Mouse (Mus musculus): Measurements from ENCODE around the gene Entpd7. TPM values are rescaled to one million over a fixed set of nuclear protein-coding genes. Genes with fewer than 3 reads are reported as not detected.

The Entpd7 gene
- polyA plus RNA-seq, 1 experiment from 2014 or later = 12.3 TPM

DNA sequence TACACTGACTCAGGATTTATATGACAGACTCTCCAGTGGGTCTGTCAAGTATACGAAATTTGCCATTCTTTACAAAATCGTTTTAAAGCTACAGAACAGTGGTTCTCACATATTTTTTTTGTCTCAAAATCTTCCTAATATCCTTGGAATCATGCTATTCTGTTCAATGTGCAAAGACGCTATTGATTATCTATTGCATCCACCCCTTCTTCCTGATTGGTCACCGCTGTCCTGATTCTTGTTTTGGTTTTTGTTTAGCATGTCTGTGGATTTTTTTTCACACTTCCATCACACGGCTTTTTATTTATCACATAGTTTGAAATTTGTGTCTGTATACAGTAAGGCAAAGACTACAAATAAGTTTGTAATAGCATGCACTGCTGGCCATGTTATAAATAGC lies 77.0 kb downstream of the Entpd7 start:
- H3K27ac ChIP-seq (replicated peaks; ENCODE audit: low read depth, low read length) = no peak overlapping the region
- 87% methylated on average over 5 of the region's 5 CpGs for WGBS
- DNase-seq (ENCODE audit: low spot score) (no peak), ATAC-seq (ENCODE audit: low read depth) (no peak)
- peaks cover 3% of the 10 kb centered on the region; the same call in 1 of the 2 replicates for H3K36me3 ChIP-seq (ENCODE audit: control insufficient read depth, insufficient read depth, low read length)
- H3K27me3 ChIP-seq (replicated peaks; ENCODE audit: control insufficient read depth, insufficient read depth, low read length) = no peaks in the 10 kb centered on the region
- H3K4me2 ChIP-seq (ENCODE audit: low read depth, low read length) = no peak overlapping the region
- no peaks in the 10 kb centered on the region for H3K4me1 ChIP-seq (ENCODE audit: control insufficient read depth, insufficient read depth, low read length)
- no peak overlapping the region for H3K4me3 ChIP-seq (ENCODE audit: low read depth, low read length)
- no peaks in the 10 kb centered on the region for H3K9me3 ChIP-seq (ENCODE audit: control insufficient read depth, low read length)
- H3K9ac ChIP-seq (ENCODE audit: low read depth, low read length) = no peak overlapping the region

DNA sequence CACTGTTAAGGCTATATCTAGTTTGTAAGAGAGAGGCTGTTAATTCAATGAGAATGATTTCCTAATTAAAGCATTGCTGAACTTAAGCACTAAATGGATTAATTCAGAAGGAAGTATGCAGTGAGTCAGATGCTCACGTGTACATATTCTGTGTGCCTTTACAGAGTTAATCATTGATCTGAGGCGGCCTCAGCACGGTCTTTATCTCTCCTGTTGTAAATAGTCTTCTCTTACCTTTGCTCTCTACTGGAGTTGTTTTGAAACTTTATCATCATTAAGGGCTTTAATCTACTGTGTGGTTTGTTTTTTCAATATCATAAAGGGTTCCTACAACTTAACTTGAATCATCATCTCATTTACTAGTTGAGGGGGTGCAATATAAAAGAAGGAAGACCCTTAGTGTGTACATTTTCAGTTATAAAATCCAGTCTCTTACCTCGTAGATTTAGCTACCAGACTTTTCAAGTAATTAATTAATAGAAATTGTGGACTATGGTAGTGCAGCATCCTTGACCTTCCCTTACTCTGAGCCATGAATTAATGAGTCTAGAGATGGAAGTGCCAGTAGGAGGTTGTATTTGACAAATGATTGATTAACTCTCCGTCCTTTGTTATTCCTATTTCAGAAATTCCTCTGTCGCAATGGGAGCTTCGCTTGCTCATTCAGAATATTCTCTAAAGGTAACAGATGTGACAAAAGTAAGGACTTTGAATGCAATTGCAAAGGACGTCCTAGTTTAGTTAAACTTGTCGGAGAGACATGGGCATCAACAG lies 78.3 kb downstream of the Entpd7 start:
- H3K27me3 ChIP-seq (replicated peaks; ENCODE audit: control insufficient read depth, insufficient read depth, low read length) = no peaks in the 10 kb centered on the region
- H3K4me3 ChIP-seq (ENCODE audit: low read depth, low read length) = no peak overlapping the region
- no peak for ATAC-seq (ENCODE audit: low read depth)
- H3K9me3 ChIP-seq (ENCODE audit: control insufficient read depth, low read length) = no peaks in the 10 kb centered on the region
- H3K36me3 ChIP-seq (ENCODE audit: control insufficient read depth, insufficient read depth, low read length) = peaks cover 3% of the 10 kb centered on the region; the same call in 1 of the 2 replicates
- no peaks in the 10 kb centered on the region for H3K4me1 ChIP-seq (ENCODE audit: control insufficient read depth, insufficient read depth, low read length)
- no peak for DNase-seq (ENCODE audit: low spot score)
- H3K9ac ChIP-seq (ENCODE audit: low read depth, low read length) = no peak overlapping the region
- no peak overlapping the region for H3K27ac ChIP-seq (replicated peaks; ENCODE audit: low read depth, low read length)
- no peak overlapping the region for H3K4me2 ChIP-seq (ENCODE audit: low read depth, low read length)
- WGBS = 77% methylated on average over 9 of the region's 9 CpGs

DNA sequence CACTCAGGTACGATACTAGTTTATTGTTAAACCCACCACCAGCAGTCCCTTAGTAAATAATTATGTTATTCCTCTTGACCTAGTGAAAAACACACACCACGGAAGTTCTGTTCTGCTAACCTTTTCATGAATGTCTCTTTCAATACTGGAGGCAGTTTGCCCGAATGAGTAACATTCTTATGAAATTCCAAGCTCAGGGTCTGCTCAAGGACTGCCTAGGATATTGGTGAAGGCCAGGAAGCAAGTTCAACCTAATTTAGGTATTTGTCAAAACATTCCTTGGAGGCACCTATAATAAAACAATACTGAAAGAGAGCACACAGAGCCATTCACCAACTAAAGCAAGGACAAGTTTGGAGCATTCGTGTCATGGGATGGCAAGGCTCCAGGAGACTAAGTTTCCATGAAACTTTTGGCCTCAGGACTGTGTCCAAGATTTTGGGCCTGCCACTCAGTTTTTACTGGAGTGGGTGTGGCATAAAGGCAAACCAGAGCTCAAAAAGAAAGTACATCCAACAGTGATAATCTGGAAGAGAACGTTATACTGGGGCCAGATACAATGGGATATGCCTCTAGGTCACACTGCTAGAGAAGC lies 80.0 kb downstream of the Entpd7 start:
- Histone ChIP-seq H3K9ac (ENCODE audit: low read depth, low read length) (no peak overlapping the region), H3K9me3 (ENCODE audit: control insufficient read depth, low read length) (no peaks in the 10 kb centered on the region), H3K36me3 (ENCODE audit: control insufficient read depth, insufficient read depth, low read length) (peaks cover 3% of the 10 kb centered on the region; the same call in 1 of the 2 replicates), H3K4me3 (ENCODE audit: low read depth, low read length) (no peak overlapping the region), H3K27ac (replicated peaks; ENCODE audit: low read depth, low read length) (no peak overlapping the region), H3K27me3 (replicated peaks; ENCODE audit: control insufficient read depth, insufficient read depth, low read length) (no peaks in the 10 kb centered on the region), H3K4me1 (ENCODE audit: control insufficient read depth, insufficient read depth, low read length) (no peaks in the 10 kb centered on the region), H3K4me2 (ENCODE audit: low read depth, low read length) (no peak overlapping the region)
- DNase-seq (ENCODE audit: low spot score) (no peak), ATAC-seq (ENCODE audit: low read depth) (no peak)
- WGBS = 80% methylated on average over 5 of the region's 5 CpGs

DNA sequence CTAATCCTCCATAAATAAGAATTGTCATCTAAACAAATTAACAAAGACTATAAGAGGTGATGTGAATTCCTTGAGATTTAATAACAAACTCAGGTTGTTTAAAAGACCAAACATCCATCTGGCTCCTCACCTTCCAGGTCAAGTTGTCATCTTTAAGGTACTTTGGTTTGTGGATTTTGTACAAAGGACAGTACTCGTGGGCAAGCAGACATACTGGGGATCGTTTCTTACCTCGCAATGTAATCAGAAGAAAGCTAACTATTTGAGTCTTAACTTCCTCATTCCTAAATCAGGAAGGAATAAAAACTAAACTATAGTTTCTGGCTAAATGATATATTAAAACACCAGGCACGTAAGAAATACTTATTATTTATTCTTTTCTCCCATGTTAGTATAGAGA lies 81.1 kb downstream of the Entpd7 start:
- no peak overlapping the region for H3K27ac ChIP-seq (replicated peaks; ENCODE audit: low read depth, low read length)
- H3K4me1 ChIP-seq (ENCODE audit: control insufficient read depth, insufficient read depth, low read length) = no peaks in the 10 kb centered on the region
- H3K9me3 ChIP-seq (ENCODE audit: control insufficient read depth, low read length) = no peaks in the 10 kb centered on the region
- H3K9ac ChIP-seq (ENCODE audit: low read depth, low read length) = no peak overlapping the region
- peaks cover 3% of the 10 kb centered on the region; the same call in 1 of the 2 replicates for H3K36me3 ChIP-seq (ENCODE audit: control insufficient read depth, insufficient read depth, low read length)
- H3K27me3 ChIP-seq (replicated peaks; ENCODE audit: control insufficient read depth, insufficient read depth, low read length) = no peaks in the 10 kb centered on the region
- H3K4me2 ChIP-seq (ENCODE audit: low read depth, low read length) = no peak overlapping the region
- H3K4me3 ChIP-seq (ENCODE audit: low read depth, low read length) = no peak overlapping the region
- no peak for ATAC-seq (ENCODE audit: low read depth)
- DNase-seq (ENCODE audit: low spot score) = no peak
- WGBS = 79% methylated on average over 4 of the region's 4 CpGs

DNA sequence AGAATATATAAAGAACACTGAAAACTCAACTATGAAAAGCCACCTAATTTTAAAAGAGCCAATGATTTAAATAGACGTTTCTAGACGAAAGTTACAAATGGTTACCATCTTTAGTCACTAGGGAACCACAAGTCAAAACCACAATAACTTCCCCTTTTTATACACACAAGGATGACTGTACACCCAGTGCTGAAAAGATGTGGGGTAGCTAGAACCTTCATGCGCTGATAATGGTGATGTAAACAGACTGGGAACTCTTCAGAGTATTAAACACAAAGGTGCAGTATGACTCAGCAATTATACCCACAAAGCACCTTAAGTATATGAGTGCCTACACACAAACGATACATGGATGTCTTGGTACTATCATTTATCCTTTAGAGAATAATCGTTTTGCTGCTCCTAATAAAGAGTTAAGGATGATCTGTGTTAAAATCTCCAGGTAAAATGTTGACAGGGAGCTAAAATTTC lies 82.1 kb downstream of the Entpd7 start:
- 84% methylated on average over 5 of the region's 5 CpGs for WGBS
- Histone ChIP-seq H3K9me3 (ENCODE audit: control insufficient read depth, low read length) (no peaks in the 10 kb centered on the region), H3K27ac (replicated peaks; ENCODE audit: low read depth, low read length) (no peak overlapping the region), H3K27me3 (replicated peaks; ENCODE audit: control insufficient read depth, insufficient read depth, low read length) (no peaks in the 10 kb centered on the region), H3K4me1 (ENCODE audit: control insufficient read depth, insufficient read depth, low read length) (no peaks in the 10 kb centered on the region), H3K9ac (ENCODE audit: low read depth, low read length) (no peak overlapping the region), H3K4me2 (ENCODE audit: low read depth, low read length) (no peak overlapping the region), H3K36me3 (ENCODE audit: control insufficient read depth, insufficient read depth, low read length) (peaks cover 3% of the 10 kb centered on the region; the same call in 1 of the 2 replicates), H3K4me3 (ENCODE audit: low read depth, low read length) (no peak overlapping the region)
- ATAC-seq (ENCODE audit: low read depth) (no peak), DNase-seq (ENCODE audit: low spot score) (peak; percentile 3)

DNA sequence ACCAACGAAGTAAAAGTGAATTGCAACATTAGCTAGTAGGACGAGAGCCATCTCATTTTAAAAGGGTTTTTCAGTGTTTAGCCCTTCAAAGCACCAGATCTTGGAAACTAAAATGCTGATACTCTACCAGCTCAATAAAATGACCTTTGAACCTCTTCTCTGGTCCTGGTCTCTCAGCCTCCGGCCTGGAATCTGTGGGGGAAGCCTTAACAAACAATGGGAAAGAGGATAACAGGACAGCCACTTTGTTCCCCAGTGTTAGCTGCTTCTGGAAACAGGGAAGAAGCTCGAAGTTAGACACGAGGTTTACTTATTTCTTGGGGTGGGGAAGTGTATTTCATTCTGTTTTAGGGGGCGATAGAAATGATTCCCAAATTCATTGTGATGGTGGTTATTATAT lies 82.8 kb downstream of the Entpd7 start:
- H3K4me2 ChIP-seq (ENCODE audit: low read depth, low read length) = no peak overlapping the region
- no peak overlapping the region for H3K4me3 ChIP-seq (ENCODE audit: low read depth, low read length)
- 71% methylated on average over 6 of the region's 6 CpGs for WGBS
- no peak overlapping the region for H3K9ac ChIP-seq (ENCODE audit: low read depth, low read length)
- ATAC-seq (ENCODE audit: low read depth) (no peak), DNase-seq (ENCODE audit: low spot score) (no peak)
- no peaks in the 10 kb centered on the region for H3K27me3 ChIP-seq (replicated peaks; ENCODE audit: control insufficient read depth, insufficient read depth, low read length)
- H3K36me3 ChIP-seq (ENCODE audit: control insufficient read depth, insufficient read depth, low read length) = peaks cover 3% of the 10 kb centered on the region; the same call in 1 of the 2 replicates
- H3K9me3 ChIP-seq (ENCODE audit: control insufficient read depth, low read length) = no peaks in the 10 kb centered on the region
- no peaks in the 10 kb centered on the region for H3K4me1 ChIP-seq (ENCODE audit: control insufficient read depth, insufficient read depth, low read length)
- no peak overlapping the region for H3K27ac ChIP-seq (replicated peaks; ENCODE audit: low read depth, low read length)

DNA sequence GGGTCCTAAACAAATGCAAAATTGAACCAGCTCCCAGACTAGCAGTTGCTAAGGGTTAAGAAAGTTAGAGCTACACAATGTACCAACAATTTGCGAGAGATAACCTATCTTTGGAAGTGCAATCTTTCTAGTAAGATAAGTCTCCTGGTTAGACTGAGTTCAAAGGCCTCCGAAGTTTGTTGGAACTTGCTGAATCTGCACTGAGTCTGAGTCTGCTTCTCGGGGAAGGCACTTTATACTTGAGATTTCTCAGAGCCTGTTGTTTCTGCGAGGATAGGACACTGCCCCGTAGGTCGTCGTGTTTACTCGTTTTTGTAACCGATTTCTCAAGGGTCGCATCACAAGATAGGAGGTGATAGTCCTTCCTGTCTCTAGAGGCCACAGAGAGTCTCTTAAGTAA lies 86.0 kb downstream of the Entpd7 start:
- Histone ChIP-seq H3K4me2 (ENCODE audit: low read depth, low read length) (no peak overlapping the region), H3K36me3 (ENCODE audit: control insufficient read depth, insufficient read depth, low read length) (no peaks in the 10 kb centered on the region), H3K27me3 (replicated peaks; ENCODE audit: control insufficient read depth, insufficient read depth, low read length) (no peaks in the 10 kb centered on the region), H3K9me3 (ENCODE audit: control insufficient read depth, low read length) (no peaks in the 10 kb centered on the region), H3K27ac (replicated peaks; ENCODE audit: low read depth, low read length) (no peak overlapping the region), H3K4me3 (ENCODE audit: low read depth, low read length) (no peak overlapping the region), H3K9ac (ENCODE audit: low read depth, low read length) (no peak overlapping the region), H3K4me1 (ENCODE audit: control insufficient read depth, insufficient read depth, low read length) (no peaks in the 10 kb centered on the region)
- ATAC-seq (ENCODE audit: low read depth) (no peak), DNase-seq (ENCODE audit: low spot score) (no peak)
- WGBS = 72% methylated on average over 10 of the region's 10 CpGs

DNA sequence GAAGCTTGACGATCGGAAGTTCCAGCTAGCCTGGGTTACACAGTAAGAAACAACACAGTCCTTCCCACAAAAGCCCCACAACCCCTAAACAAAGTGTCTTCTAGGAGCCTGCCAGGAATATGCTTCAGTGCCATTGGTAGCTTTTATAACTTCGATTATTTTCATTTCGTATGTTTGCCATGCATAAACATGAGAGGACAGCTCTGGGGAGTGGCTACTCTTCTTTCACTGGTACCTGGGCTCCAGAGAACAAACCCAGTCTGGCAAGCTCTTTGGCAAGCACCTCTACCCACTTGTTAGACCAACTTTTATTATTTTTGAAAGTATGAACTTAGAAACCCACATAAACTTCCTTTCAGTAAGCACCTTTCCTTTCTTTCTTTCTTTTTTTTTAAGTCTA lies 87.1 kb downstream of the Entpd7 start:
- no peak for ATAC-seq (ENCODE audit: low read depth)

More for the DNA sequence above, 87.1 kb downstream of the Entpd7 start:
- no peak for DNase-seq (ENCODE audit: low spot score)
- Histone ChIP-seq H3K27me3 (replicated peaks; ENCODE audit: control insufficient read depth, insufficient read depth, low read length) (no peaks in the 10 kb centered on the region), H3K27ac (replicated peaks; ENCODE audit: low read depth, low read length) (no peak overlapping the region), H3K4me2 (ENCODE audit: low read depth, low read length) (no peak overlapping the region), H3K4me3 (ENCODE audit: low read depth, low read length) (no peak overlapping the region), H3K9me3 (ENCODE audit: control insufficient read depth, low read length) (no peaks in the 10 kb centered on the region), H3K36me3 (ENCODE audit: control insufficient read depth, insufficient read depth, low read length) (no peaks in the 10 kb centered on the region), H3K9ac (ENCODE audit: low read depth, low read length) (no peak overlapping the region), H3K4me1 (ENCODE audit: control insufficient read depth, insufficient read depth, low read length) (no peaks in the 10 kb centered on the region)
- WGBS = 74% methylated on average over 4 of the region's 4 CpGs
